Mouse (Mus musculus): ENCODE data around the gene Kbtbd4. TPM values are rescaled to one million over a fixed set of nuclear protein-coding genes. Genes with fewer than 3 reads are reported as not detected.

The Kbtbd4 gene
- total and polyA plus RNA-seq, 2 experiments from 2014 or later: 43.6 to 49.5 TPM

- H3K9me3 ChIP-seq (ENCODE audit: low read length): no peaks in the 10 kb centered on the region
- H3K27me3 ChIP-seq (ENCODE audit: insufficient read depth, low read length): no peaks in the 10 kb centered on the region
- no peak overlapping the region for H3K27ac ChIP-seq
- no peak overlapping the region for H3K4me3 ChIP-seq (ENCODE audit: low read length)
- H3K9ac ChIP-seq (replicated peaks; ENCODE audit: low read length): no peak overlapping the region
- no peak for DNase-seq (ENCODE audit: low spot score)
- WGBS: 90% methylated on average over 1 of the region's 1 CpGs
- no peak for TF ChIP-seq CTCF (IDR thresholded peaks at IDR 0.05; ENCODE audit: low read depth)
- no peak for ATAC-seq
- no peaks in the 10 kb centered on the region for H3K36me3 ChIP-seq (ENCODE audit: insufficient read depth, low read length)
- no peak overlapping the region for H3K4me2 ChIP-seq (ENCODE audit: low read depth, low read length)
- H3K4me1 ChIP-seq (ENCODE audit: insufficient read depth, low read length): no peaks in the 10 kb centered on the region
These were observed 30.5 kb upstream of the Kbtbd4 start for GRCm38 (mm10) chr2:90874025-90874424.

- no peaks in the 10 kb centered on the region for H3K9me3 ChIP-seq (ENCODE audit: low read length)
- no peak overlapping the region for H3K4me3 ChIP-seq (ENCODE audit: low read length)
- H3K9ac ChIP-seq (replicated peaks; ENCODE audit: low read length): no peak overlapping the region
- no peak for ATAC-seq
- DNase-seq (ENCODE audit: low spot score): no peak
- 67% methylated on average over 2 of the region's 2 CpGs for WGBS
- no peak overlapping the region for H3K4me2 ChIP-seq (ENCODE audit: low read depth, low read length)
- H3K27ac ChIP-seq: no peak overlapping the region
- no peak for TF ChIP-seq CTCF (IDR thresholded peaks at IDR 0.05; ENCODE audit: low read depth)
- 0 out of 2 replicates have a peak, but pooled peaks cover 2% of the 10 kb centered on the region for H3K4me1 ChIP-seq (ENCODE audit: insufficient read depth, low read length)
- no peaks in the 10 kb centered on the region for H3K36me3 ChIP-seq (ENCODE audit: insufficient read depth, low read length)
- H3K27me3 ChIP-seq (ENCODE audit: insufficient read depth, low read length): no peaks in the 10 kb centered on the region
These were observed 29.3 kb upstream of the Kbtbd4 start for GRCm38 (mm10) chr2:90875239-90875638.

GRCm38 (mm10) chr2:90877584-90878259, 26.8 kb upstream of the Kbtbd4 start:
- Histone ChIP-seq H3K4me2 (ENCODE audit: low read depth, low read length) (no peak overlapping the region), H3K4me1 (ENCODE audit: insufficient read depth, low read length) (0 out of 2 replicates have a peak, but pooled peaks cover 2% of the 10 kb centered on the region), H3K36me3 (ENCODE audit: insufficient read depth, low read length) (no peaks in the 10 kb centered on the region), H3K27ac (no peak overlapping the region), H3K27me3 (ENCODE audit: insufficient read depth, low read length) (no peaks in the 10 kb centered on the region), H3K4me3 (ENCODE audit: low read length) (no peak overlapping the region), H3K9ac (replicated peaks; ENCODE audit: low read length) (no peak overlapping the region), H3K9me3 (ENCODE audit: low read length) (no peaks in the 10 kb centered on the region)
- ATAC-seq (no peak), DNase-seq (ENCODE audit: low spot score) (no peak)
- TF ChIP-seq CTCF (IDR thresholded peaks at IDR 0.05; ENCODE audit: low read depth): no peak
- 67% methylated on average over 5 of the region's 5 CpGs for WGBS

GRCm38 (mm10) chr2:90879419-90879818, 25.1 kb upstream of the Kbtbd4 start:
- TF ChIP-seq CTCF (IDR thresholded peaks at IDR 0.05; ENCODE audit: low read depth): no peak
- Histone ChIP-seq H3K4me2 (ENCODE audit: low read depth, low read length) (no peak overlapping the region), H3K9ac (replicated peaks; ENCODE audit: low read length) (no peak overlapping the region), H3K27me3 (ENCODE audit: insufficient read depth, low read length) (no peaks in the 10 kb centered on the region), H3K27ac (no peak overlapping the region), H3K4me1 (ENCODE audit: insufficient read depth, low read length) (0 out of 2 replicates have a peak, but pooled peaks cover 2% of the 10 kb centered on the region), H3K9me3 (ENCODE audit: low read length) (no peaks in the 10 kb centered on the region), H3K4me3 (ENCODE audit: low read length) (no peak overlapping the region), H3K36me3 (ENCODE audit: insufficient read depth, low read length) (no peaks in the 10 kb centered on the region)
- DNase-seq (ENCODE audit: low spot score) (no peak), ATAC-seq (no peak)

GRCm38 (mm10) chr2:90880144-90880785, 24.3 kb upstream of the Kbtbd4 start:
- no peak for TF ChIP-seq CTCF (IDR thresholded peaks at IDR 0.05; ENCODE audit: low read depth)
- Histone ChIP-seq H3K4me1 (ENCODE audit: insufficient read depth, low read length) (0 out of 2 replicates have a peak, but pooled peaks cover 2% of the 10 kb centered on the region), H3K9ac (replicated peaks; ENCODE audit: low read length) (no peak overlapping the region), H3K4me3 (ENCODE audit: low read length) (no peak overlapping the region), H3K27me3 (ENCODE audit: insufficient read depth, low read length) (no peaks in the 10 kb centered on the region), H3K27ac (0 out of 2 replicates have a peak overlapping the region, but pooled peaks have one; percentile 32), H3K9me3 (ENCODE audit: low read length) (no peaks in the 10 kb centered on the region), H3K36me3 (ENCODE audit: insufficient read depth, low read length) (no peaks in the 10 kb centered on the region), H3K4me2 (ENCODE audit: low read depth, low read length) (no peak overlapping the region)
- 19% methylated on average over 6 of the region's 6 CpGs for WGBS
- DNase-seq (ENCODE audit: low spot score): peak; percentile 37
- ATAC-seq: peak; percentile 22; the same call in 1 of the 2 replicates

- Histone ChIP-seq H3K4me3 (ENCODE audit: low read length) (no peak overlapping the region), H3K4me2 (ENCODE audit: low read depth, low read length) (no peak overlapping the region), H3K9ac (replicated peaks; ENCODE audit: low read length) (no peak overlapping the region), H3K27ac (no peak overlapping the region), H3K9me3 (ENCODE audit: low read length) (no peaks in the 10 kb centered on the region), H3K36me3 (ENCODE audit: insufficient read depth, low read length) (no peaks in the 10 kb centered on the region), H3K27me3 (ENCODE audit: insufficient read depth, low read length) (no peaks in the 10 kb centered on the region), H3K4me1 (ENCODE audit: insufficient read depth, low read length) (0 out of 2 replicates have a peak, but pooled peaks cover 2% of the 10 kb centered on the region)
- 82% methylated on average over 2 of the region's 2 CpGs for WGBS
- ATAC-seq (no peak), DNase-seq (ENCODE audit: low spot score) (no peak)
- no peak for TF ChIP-seq CTCF (IDR thresholded peaks at IDR 0.05; ENCODE audit: low read depth)
These were observed 22.7 kb upstream of the Kbtbd4 start for GRCm38 (mm10) chr2:90881824-90882223.
